Mouse (Mus musculus): ENCODE measurements around the gene Gm7029.

DNA sequence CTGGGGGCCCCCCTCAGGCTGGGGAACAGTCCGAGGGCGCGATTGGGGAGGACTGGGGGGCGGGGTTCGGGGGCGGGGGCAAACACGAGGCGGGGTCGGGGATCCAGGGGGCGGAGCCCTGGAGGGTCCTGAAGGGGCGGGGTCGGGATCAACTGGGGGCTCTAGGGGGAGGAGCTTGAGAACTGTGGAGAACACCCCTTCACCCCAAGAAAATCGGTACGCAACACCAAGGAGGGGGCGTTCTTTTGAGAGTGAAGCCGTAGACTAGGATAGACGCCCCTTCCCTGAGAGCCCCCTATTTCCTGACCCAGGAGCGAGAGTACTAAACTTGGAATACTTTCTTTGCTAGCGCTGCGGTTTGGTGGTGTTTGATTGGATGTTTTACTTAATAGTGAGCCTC, 42.7 kb downstream of the Gm7029 start:
- no peak for TF ChIP-seq CTCF (IDR thresholded peaks at IDR 0.05; ENCODE audit: low read depth, low read length)
- TF ChIP-seq POLR2A (IDR thresholded peaks at IDR 0.05; ENCODE audit: borderline replicate concordance, low read depth, low read length) = no peak

Data from bone marrow macrophage, adult 2 months (primary cell).